Mouse (Mus musculus) intestine, embryonic 16.5 days (tissue): ENCODE data around the gene Ahnak2. TPM values are rescaled to one million over a fixed set of nuclear protein-coding genes. Genes with fewer than 3 reads are reported as not detected.

ENCODE experiments used
- ATAC-seq: fragments of 200-750 bp; cut with Nextera tagmentation; 2 replicates; pipeline ENCODE4 v1.8.0; 2017; ENCODE audit warnings: moderate TSS enrichment, moderate library complexity
- H3K27ac ChIP-seq: fragments of 300-500 bp; sonication (generic); 2 replicates; pipeline ENCODE4 v1.5.1; 2014; ENCODE audit warnings: mild to moderate bottlenecking, low read length
- H3K27me3 ChIP-seq: fragments of 300-500 bp; sonication (generic); replicated peaks from 2 replicates; pipeline ENCODE4 v1.6.1; 2014; ENCODE audit warnings: low read length, control low read depth, mixed read lengths; ENCODE audit not compliant: control insufficient read depth, insufficient read depth
- H3K36me3 ChIP-seq: fragments of 300-500 bp; sonication (generic); 2 replicates; pipeline ENCODE4 v1.6.1; 2014; ENCODE audit warnings: low read length, control low read depth; ENCODE audit not compliant: control insufficient read depth, insufficient read depth
- H3K4me1 ChIP-seq: fragments of 300-500 bp; sonication (generic); 2 replicates; pipeline ENCODE4 v1.6.1; 2014; ENCODE audit warnings: low read length, control low read depth, mixed read lengths; ENCODE audit not compliant: control insufficient read depth, insufficient read depth
- H3K4me2 ChIP-seq: fragments of 300-500 bp; sonication (generic); 2 replicates; pipeline ENCODE4 v1.6.1; 2014; ENCODE audit warnings: low read depth, low read length, control low read depth
- H3K4me3 ChIP-seq: fragments of 300-500 bp; sonication (generic); 2 replicates; pipeline ENCODE4 v1.5.1; 2014; ENCODE audit warnings: mild to moderate bottlenecking, low read length
- H3K9ac ChIP-seq: fragments of 300-500 bp; sonication (generic); 2 replicates; pipeline ENCODE4 v1.6.1; 2014; ENCODE audit warnings: low read depth, low read length
- H3K9me3 ChIP-seq: fragments of 300-500 bp; sonication (generic); 2 replicates; pipeline ENCODE4 v1.6.1; 2016; ENCODE audit warnings: low read length, control low read depth; ENCODE audit not compliant: control insufficient read depth
- WGBS: fragments of 180-500 bp; shearing (Covaris S2); extraction: QIAGEN DNeasy Blood & Tissue Kit; methylation state at CpG from one replicate; pipeline ENCODE4 v1.1.7; 2014; 5-methylcytosine and 5-hydroxymethylcytosine counted together
- polyA plus RNA-seq: library from polyadenylated mRNA; unstranded; fragments of >200 nt; fragmentation: Nextera tagmentation; extraction: Ambion mirVana; gene quantifications from 2 replicates; pipeline ENCODE4 v1.2.1, GENCODE M21; 2015

The Ahnak2 gene
- polyA plus RNA-seq, 1 experiment from 2014 or later = 2.3 TPM

- Histone ChIP-seq H3K4me1 (no peaks in the 10 kb centered on the region), H3K9ac (no peak within 1 kb of the TSS), H3K9me3 (no peaks in the 10 kb centered on the region), H3K4me2 (no peak within 1 kb of the TSS), H3K27me3 (no peaks in the 10 kb centered on the region), H3K36me3 (no peaks in the 10 kb centered on the region), H3K4me3 (0 out of 2 replicates have a peak within 1 kb of the TSS, but pooled peaks have one; percentile 16), H3K27ac (no peak within 1 kb of the TSS)
- WGBS = 35% methylated on average over 4 of the region's 4 CpGs
- no peak for ATAC-seq
Observed at GRCm38 (mm10) chr12:112760154-112760926, 42.1 kb downstream of the Ahnak2 start, which contains the start of gene Pld4. Gene Pld4 (plus strand): TSS chr12:112760655.

- Histone ChIP-seq H3K9me3 (no peaks in the 10 kb centered on the region), H3K36me3 (no peaks in the 10 kb centered on the region), H3K4me1 (no peaks in the 10 kb centered on the region), H3K4me3 (no peak overlapping the region), H3K27ac (no peak overlapping the region), H3K4me2 (no peak overlapping the region), H3K27me3 (no peaks in the 10 kb centered on the region), H3K9ac (no peak overlapping the region)
- no peak for ATAC-seq
- 76% methylated on average over 3 of the region's 3 CpGs for WGBS
Observed at GRCm38 (mm10) chr12:112759471-112759870, 43.0 kb downstream of the Ahnak2 start.

- Histone ChIP-seq H3K4me1 (no peaks in the 10 kb centered on the region), H3K27ac (no peak overlapping the region), H3K36me3 (no peaks in the 10 kb centered on the region), H3K27me3 (no peaks in the 10 kb centered on the region), H3K9me3 (no peaks in the 10 kb centered on the region), H3K4me3 (no peak overlapping the region), H3K9ac (no peak overlapping the region), H3K4me2 (no peak overlapping the region)
- 88% methylated on average over 5 of the region's 5 CpGs for WGBS
- no peak for ATAC-seq
Observed at GRCm38 (mm10) chr12:112757896-112758295, 44.6 kb downstream of the Ahnak2 start.

- Histone ChIP-seq H3K4me1 (no peaks in the 10 kb centered on the region), H3K9ac (no peak overlapping the region), H3K4me3 (no peak overlapping the region), H3K4me2 (no peak overlapping the region), H3K27me3 (no peaks in the 10 kb centered on the region; the same call in 1 of the 2 replicates), H3K9me3 (no peaks in the 10 kb centered on the region), H3K27ac (no peak overlapping the region), H3K36me3 (no peaks in the 10 kb centered on the region)
- ATAC-seq = peak; percentile 68
- WGBS = 68% methylated on average over 4 of the region's 4 CpGs
Observed at GRCm38 (mm10) chr12:112755900-112756299, 46.6 kb downstream of the Ahnak2 start.

- Histone ChIP-seq H3K9ac (no peak overlapping the region), H3K27me3 (no peaks in the 10 kb centered on the region; the same call in 1 of the 2 replicates), H3K4me1 (no peaks in the 10 kb centered on the region), H3K9me3 (no peaks in the 10 kb centered on the region), H3K36me3 (no peaks in the 10 kb centered on the region), H3K4me3 (no peak overlapping the region), H3K27ac (no peak overlapping the region), H3K4me2 (no peak overlapping the region)
- no peak for ATAC-seq
- 53% methylated on average over 2 of the region's 2 CpGs for WGBS
Observed at GRCm38 (mm10) chr12:112752399-112752798, 50.1 kb downstream of the Ahnak2 start.

GRCm38 (mm10) chr12:112750976-112751375 is 51.5 kb downstream of the Ahnak2 start:
- no peaks in the 10 kb centered on the region for H3K9me3 ChIP-seq
- H3K36me3 ChIP-seq = no peaks in the 10 kb centered on the region
- ATAC-seq = no peak
- H3K9ac ChIP-seq = no peak overlapping the region
- no peaks in the 10 kb centered on the region; the same call in 1 of the 2 replicates for H3K27me3 ChIP-seq
- no peak overlapping the region for H3K4me2 ChIP-seq
- no peak overlapping the region for H3K4me3 ChIP-seq
- H3K27ac ChIP-seq = no peak overlapping the region
- H3K4me1 ChIP-seq = peaks cover 3% of the 10 kb centered on the region; the same call in 1 of the 2 replicates
- WGBS = 89% methylated on average over 12 of the region's 12 CpGs

- H3K9me3 ChIP-seq = no peaks in the 10 kb centered on the region
- H3K27ac ChIP-seq = no peak overlapping the region
- WGBS = 76% methylated on average over 8 of the region's 8 CpGs
- ATAC-seq = no peak
- H3K4me2 ChIP-seq = no peak overlapping the region
- 0 out of 2 replicates have a peak overlapping the region, but pooled peaks have one; percentile 27 for H3K9ac ChIP-seq
- H3K4me3 ChIP-seq = no peak overlapping the region
- no peaks in the 10 kb centered on the region; the same call in 1 of the 2 replicates for H3K27me3 ChIP-seq
- peaks cover 8% of the 10 kb centered on the region for H3K4me1 ChIP-seq
- 0 out of 2 replicates have a peak, but pooled peaks cover 2% of the 10 kb centered on the region for H3K36me3 ChIP-seq
Observed at GRCm38 (mm10) chr12:112747606-112747970, 54.9 kb downstream of the Ahnak2 start.

GRCm38 (mm10) chr12:112746808-112747605 is 55.5 kb downstream of the Ahnak2 start:
- WGBS = 36% methylated on average over 10 of the region's 10 CpGs
- H3K9ac ChIP-seq = peak overlapping the region; percentile 27; the same call in 1 of the 2 replicates
- H3K4me2 ChIP-seq = no peak overlapping the region
- H3K27ac ChIP-seq = peak overlapping the region; percentile 57; the same call in 1 of the 2 replicates
- H3K4me3 ChIP-seq = no peak overlapping the region
- peak; percentile 34 for ATAC-seq
- 0 out of 2 replicates have a peak, but pooled peaks cover 2% of the 10 kb centered on the region for H3K36me3 ChIP-seq
- no peaks in the 10 kb centered on the region for H3K9me3 ChIP-seq
- H3K4me1 ChIP-seq = peaks cover 12% of the 10 kb centered on the region
- no peaks in the 10 kb centered on the region; the same call in 1 of the 2 replicates for H3K27me3 ChIP-seq

GRCm38 (mm10) chr12:112746461-112746807 is 56.0 kb downstream of the Ahnak2 start:
- Histone ChIP-seq H3K36me3 (0 out of 2 replicates have a peak, but pooled peaks cover 2% of the 10 kb centered on the region), H3K4me2 (no peak overlapping the region), H3K27me3 (no peaks in the 10 kb centered on the region; the same call in 1 of the 2 replicates), H3K4me1 (peaks cover 12% of the 10 kb centered on the region), H3K4me3 (no peak overlapping the region), H3K27ac (no peak overlapping the region), H3K9me3 (no peaks in the 10 kb centered on the region), H3K9ac (no peak overlapping the region)
- 71% methylated on average over 4 of the region's 4 CpGs for WGBS
- 0 out of 2 replicates have a peak, but pooled peaks have one; percentile 1 for ATAC-seq
